Mouse (Mus musculus) CH12.LX (cell line): ENCODE measurements around the gene Smco2. TPM values are rescaled to one million over a fixed set of nuclear protein-coding genes. Genes with fewer than 3 reads are reported as not detected.

Experiments used
- DNase-seq: peaks from one replicate; pipeline ENCODE4 v3.0.0-alpha.2; 2013; ENCODE audit errors: extremely low read depth
- H3K27ac ChIP-seq: 2 replicates; pipeline ENCODE4 v1.5.1; 2012; ENCODE audit warnings: low read depth, mild to moderate bottlenecking, control low read depth, moderate library complexity; ENCODE audit not compliant: insufficient read depth
- H3K27me3 ChIP-seq: replicated peaks from 2 replicates; pipeline ENCODE3; 2012; ENCODE audit warnings: inconsistent platforms
- H3K36me3 ChIP-seq, 2 experiments: replicated peaks in 1 of 2; 2 replicates each; pipeline versions ENCODE3 to v1.6.1; 2012; ENCODE audit warnings: inconsistent platforms in 1 of 2, low read length in 1 of 2, mild to moderate bottlenecking in 1 of 2, mixed read lengths in 1 of 2, moderate library complexity in 1 of 2; ENCODE audit not compliant: control insufficient read depth in 1 of 2, insufficient read depth in 1 of 2
- H3K4me1 ChIP-seq, 2 experiments: 2 replicates each; pipeline ENCODE4 v1.6.1; 2012; ENCODE audit warnings: inconsistent platforms in 1 of 2, moderate library complexity in 1 of 2; ENCODE audit not compliant: insufficient read depth in 2 of 2, control insufficient read depth in 1 of 2
- H3K4me2 ChIP-seq: 2 replicates; pipeline ENCODE4 v1.6.1; 2012; ENCODE audit warnings: low read depth, mild to moderate bottlenecking, control low read depth; ENCODE audit not compliant: poor library complexity, insufficient read depth, severe bottlenecking
- H3K4me3 ChIP-seq, 3 experiments: fragments of 150-350 bp in 1 of 3; sonication (generic) in 1 of 3; replicated peaks in 1 of 3; 2 replicates each; pipeline versions ENCODE3 to v1.5.1; 2011 to 2012; ENCODE audit warnings: low read depth in 2 of 3, low read length in 2 of 3, mild to moderate bottlenecking in 2 of 3, moderate library complexity in 2 of 3, control low read depth in 1 of 3, improper control_type of control experiment in 1 of 3, inconsistent platforms in 1 of 3, mixed read lengths in 1 of 3; ENCODE audit not compliant: poor library complexity in 1 of 3
- H3K79me2 ChIP-seq: replicated peaks from 2 replicates; pipeline ENCODE4 v1.6.1; 2012; ENCODE audit warnings: mild to moderate bottlenecking, moderate library complexity; ENCODE audit not compliant: control insufficient read depth, poor library complexity, insufficient read depth, severe bottlenecking; ENCODE audit errors: extremely low read depth
- H3K9ac ChIP-seq: 2 replicates; pipeline ENCODE4 v1.6.1; 2012; ENCODE audit warnings: low read depth, mild to moderate bottlenecking, control low read depth, moderate library complexity; ENCODE audit not compliant: insufficient read depth
- H3K9me3 ChIP-seq: replicated peaks from 2 replicates; pipeline ENCODE3; 2012; ENCODE audit warnings: low read length, inconsistent platforms, mixed read lengths
- CHD2 ChIP-seq: IDR thresholded peaks from 2 replicates; pipeline ENCODE4 v1.6.1; 2011; ENCODE audit warnings: low read length, improper control_type of control experiment
- CTCF ChIP-seq, 2 experiments: IDR thresholded peaks in 1 of 2; conservative IDR thresholded peaks in 1 of 2; 2 replicates each; pipeline ENCODE4 v1.5.1; 2011 to 2012; ENCODE audit warnings: low read depth in 2 of 2, low read length in 2 of 2, improper control_type of control experiment in 1 of 2, inconsistent platforms in 1 of 2, mild to moderate bottlenecking in 1 of 2, moderate library complexity in 1 of 2
- E2F4 ChIP-seq: IDR thresholded peaks from 2 replicates; pipeline ENCODE4 v1.6.1; 2011; ENCODE audit warnings: low read depth, low read length, improper control_type of control experiment; ENCODE audit not compliant: insufficient replicate concordance
- ETS1 ChIP-seq: conservative IDR thresholded peaks from 2 replicates; pipeline ENCODE4 v1.6.1; 2012; ENCODE audit warnings: low read depth, mild to moderate bottlenecking, inconsistent platforms, low read length, improper control_type of control experiment, moderate library complexity
- GABPA ChIP-seq: IDR thresholded peaks from 2 replicates; pipeline ENCODE4 v1.6.1; 2012; ENCODE audit warnings: low read depth, low read length, improper control_type of control experiment, inconsistent platforms; ENCODE audit not compliant: insufficient replicate concordance
- HCFC1 ChIP-seq: IDR thresholded peaks from 2 replicates; pipeline ENCODE4 v1.6.1; 2012; ENCODE audit warnings: low read depth, mild to moderate bottlenecking, inconsistent platforms, low read length, improper control_type of control experiment
- JUND ChIP-seq: conservative IDR thresholded peaks from 2 replicates; pipeline ENCODE4 v1.6.1; 2011; ENCODE audit warnings: low read depth, low read length, improper control_type of control experiment
- MEF2A ChIP-seq: IDR thresholded peaks from 2 replicates; pipeline ENCODE4 v1.6.1; 2014; ENCODE audit warnings: low read depth, mild to moderate bottlenecking, inconsistent platforms, low read length, improper control_type of control experiment, borderline replicate concordance
- MXI1 ChIP-seq: IDR thresholded peaks from 2 replicates; pipeline ENCODE4 v1.6.1; 2011; ENCODE audit warnings: mild to moderate bottlenecking, low read depth, low read length, improper control_type of control experiment
- MYC ChIP-seq: IDR thresholded peaks from 2 replicates; pipeline ENCODE4 v1.6.1; 2011; ENCODE audit warnings: low read depth, mild to moderate bottlenecking, improper control_type of control experiment, low read length
- NRF1 ChIP-seq: IDR thresholded peaks from 2 replicates; pipeline ENCODE4 v1.6.1; 2014; ENCODE audit warnings: low read depth, mild to moderate bottlenecking, inconsistent platforms, low read length, improper control_type of control experiment, moderate library complexity
- PAX5 ChIP-seq: IDR thresholded peaks from 2 replicates; pipeline ENCODE4 v1.6.1; 2012; ENCODE audit warnings: low read length, inconsistent platforms, mixed read lengths
- RCOR1 ChIP-seq: conservative IDR thresholded peaks from 2 replicates; pipeline ENCODE4 v1.6.1; 2012; ENCODE audit warnings: low read depth, mild to moderate bottlenecking, inconsistent platforms, low read length, improper control_type of control experiment
- SIN3A ChIP-seq: IDR thresholded peaks from 2 replicates; pipeline ENCODE4 v1.6.1; 2012; ENCODE audit warnings: low read length, improper control_type of control experiment, inconsistent platforms
- TCF12 ChIP-seq: IDR thresholded peaks from 2 replicates; pipeline ENCODE4 v1.6.1; 2014; ENCODE audit warnings: low read depth, mild to moderate bottlenecking, inconsistent platforms, low read length, improper control_type of control experiment
- UBTF ChIP-seq: IDR thresholded peaks from 2 replicates; pipeline ENCODE4 v1.6.1; 2012; ENCODE audit warnings: low read depth, mild to moderate bottlenecking, inconsistent platforms, low read length, improper control_type of control experiment, moderate library complexity
- USF2 ChIP-seq: conservative IDR thresholded peaks from 2 replicates; pipeline ENCODE4 v1.6.1; 2011; ENCODE audit warnings: low read depth, low read length, improper control_type of control experiment
- ZC3H11A ChIP-seq: IDR thresholded peaks from 2 replicates; pipeline ENCODE4 v1.6.1; 2012; ENCODE audit warnings: low read depth, mild to moderate bottlenecking, inconsistent platforms, low read length, improper control_type of control experiment
- ZKSCAN1 ChIP-seq: IDR thresholded peaks from 2 replicates; pipeline ENCODE4 v1.6.1; 2012; ENCODE audit warnings: low read depth, inconsistent platforms, low read length, improper control_type of control experiment, borderline replicate concordance
- dilution Hi-C: fragments of 300-500 bp; cut with MboI; formaldehyde crosslinking; loops from 2 replicates; pipeline ENCODE4 v1.14.3; 2020; ENCODE audit warnings: low sequenced_read_pairs; ENCODE audit not compliant: extremely low pct_unique_long_range_greater_than_20kb, extremely low pct_ligation_motif_present
- in situ Hi-C: fragments of 300-500 bp; cut with MboI; formaldehyde crosslinking; loops from 3 replicates; pipeline ENCODE4 v1.14.3; 2019; ENCODE audit warnings: low sequenced_read_pairs, low pct_ligation_motif_present, low pct_unique_long_range_greater_than_20kb, mixed read lengths
- polyA plus RNA-seq: library from polyadenylated mRNA; unstranded; fragments of >175 nt; gene quantifications from 2 replicates; pipeline ENCODE4 v1.2.1, GENCODE M21; 2012; ENCODE audit warnings: low read depth; ENCODE audit not compliant: insufficient read length
- total RNA-seq, 2 experiments: library from RNA; depleted of rRNA; stranded (reverse); fragments of 300-350 nt in 1 of 2; fragments of >200 nt in 1 of 2; gene quantifications; 2 replicates each; pipeline ENCODE4 v1.2.3; 2012 to 2014

The Smco2 gene
- total and polyA plus RNA-seq, 3 experiments, result not detected

DNA sequence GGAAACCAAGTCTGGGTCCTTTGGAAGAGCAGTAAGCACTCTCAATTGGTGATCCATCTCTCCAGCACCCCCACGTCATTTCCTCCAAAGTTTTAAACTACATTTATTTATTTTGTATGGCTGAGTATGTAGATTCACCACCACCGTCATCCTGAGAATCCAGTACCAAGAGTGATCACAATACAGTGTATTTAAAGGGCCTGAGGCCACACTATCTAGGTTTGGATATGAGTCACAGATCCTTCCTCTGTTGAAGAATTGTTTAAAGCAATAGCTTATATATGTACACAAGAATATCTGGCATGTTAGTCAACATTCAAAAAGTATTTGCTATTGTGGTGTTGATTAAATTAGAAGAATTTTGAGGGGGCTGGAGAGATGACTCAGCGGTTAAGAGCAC is 1.6 kb upstream of the Smco2 start:
- Histone ChIP-seq H3K79me2 (no peaks in the 10 kb centered on the region), H3K4me1 (peaks cover 2 to 17% of the 10 kb centered on the region in 2 experiments; a peak in 2 of 4 replicates), H3K9ac (no peak overlapping the region), H3K27ac (no peak overlapping the region), H3K27me3 (no peaks in the 10 kb centered on the region), H3K4me2 (no peak overlapping the region), H3K36me3 (no peaks in the 10 kb centered on the region), H3K4me3 (no peak overlapping the region), H3K9me3 (no peaks in the 10 kb centered on the region)
- in situ Hi-C loops, result no loop called here
- DNase-seq, result no peak
- TF ChIP-seq CTCF (conservative IDR thresholded peaks at IDR 0.05 in 1 of 2, IDR thresholded peaks at IDR 0.05 in 1 of 2; ENCODE audit: low read depth in 2 of 2, low read length in 2 of 2) (no peak), ETS1 (no peak), JUND (peak; percentile 30; the same call in 1 of the 2 replicates)
- dilution Hi-C loops, result no loop called here

DNA sequence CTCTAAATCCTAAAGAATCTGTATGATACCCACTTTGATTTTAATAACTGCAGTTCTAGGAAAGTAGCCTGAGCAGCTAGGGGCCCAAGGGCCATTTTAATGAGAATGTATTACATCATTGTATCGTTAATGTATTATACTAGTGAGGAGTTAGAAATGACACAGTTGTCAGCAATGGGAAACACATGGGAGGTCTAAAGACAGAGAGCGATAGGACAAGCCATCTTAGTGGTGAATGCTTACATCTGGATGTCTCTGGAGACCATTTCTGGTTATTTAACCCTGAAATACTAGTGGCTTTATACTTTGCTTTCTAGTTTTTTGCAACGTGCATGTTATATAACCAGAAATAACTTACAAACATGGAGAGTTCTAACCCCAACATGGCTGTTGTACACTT is 2.0 kb downstream of the Smco2 start:
- in situ Hi-C loops (no loop called here), dilution Hi-C loops (no loop called here)
- Histone ChIP-seq H3K4me2 (no peak overlapping the region), H3K27me3 (no peaks in the 10 kb centered on the region), H3K9me3 (peaks cover 4% of the 10 kb centered on the region), H3K27ac (no peak overlapping the region), H3K4me1 (no peaks in the 10 kb centered on the region), H3K79me2 (no peaks in the 10 kb centered on the region), H3K4me3 (no peak overlapping the region), H3K9ac (no peak overlapping the region), H3K36me3 (no peaks in the 10 kb centered on the region)
- DNase-seq, result no peak
- TF ChIP-seq MYC, result no peak
- no peak for TF ChIP-seq MXI1
- no peak for TF ChIP-seq E2F4
- TF ChIP-seq USF2, result no peak
- TF ChIP-seq PAX5, result no peak
- TF ChIP-seq GABPA, result no peak
- TF ChIP-seq UBTF, result no peak
- TF ChIP-seq ZKSCAN1, result no peak
- TF ChIP-seq CHD2, result no peak
- TF ChIP-seq ZC3H11A, result no peak
- TF ChIP-seq NRF1, result no peak
- TF ChIP-seq HCFC1, result no peak
- no peak for TF ChIP-seq SIN3A

DNA sequence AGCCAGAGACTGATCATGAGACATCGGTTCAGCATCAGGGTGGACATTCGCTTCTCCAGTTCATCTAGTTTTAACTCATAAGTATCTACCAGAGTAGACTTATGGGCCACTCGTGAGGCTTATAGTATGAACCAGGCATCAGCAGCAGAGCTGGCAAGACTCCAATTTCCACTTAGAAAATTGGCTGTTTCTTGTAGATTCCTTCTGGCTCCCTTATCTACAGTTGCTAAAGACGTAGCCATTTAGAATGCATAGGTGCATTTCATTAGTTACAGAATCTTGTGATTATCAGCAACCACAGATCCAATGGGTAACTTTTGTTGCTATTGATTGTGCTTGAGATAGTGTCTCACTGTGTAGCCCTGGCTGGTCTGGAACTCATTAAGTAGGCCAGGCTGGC is 2.8 kb downstream of the Smco2 start:
- in situ Hi-C loops, result no loop called here
- H3K27ac ChIP-seq, result no peak overlapping the region

More for the DNA sequence above, 2.8 kb downstream of the Smco2 start:
- Histone ChIP-seq H3K4me3 (no peak overlapping the region), H3K4me2 (no peak overlapping the region), H3K36me3 (no peaks in the 10 kb centered on the region), H3K9me3 (peaks cover 4% of the 10 kb centered on the region), H3K9ac (no peak overlapping the region), H3K79me2 (no peaks in the 10 kb centered on the region), H3K27me3 (no peaks in the 10 kb centered on the region), H3K4me1 (no peaks in the 10 kb centered on the region)
- TF ChIP-seq ZC3H11A (no peak), RCOR1 (no peak), CTCF (conservative IDR thresholded peaks at IDR 0.05 in 1 of 2, IDR thresholded peaks at IDR 0.05 in 1 of 2; ENCODE audit: low read depth in 2 of 2, low read length in 2 of 2) (no peak), TCF12 (no peak), MEF2A (no peak), HCFC1 (no peak), USF2 (no peak), CHD2 (no peak)
- no peak for DNase-seq
- dilution Hi-C loops, result no loop called here
